Mouse (Mus musculus) thymus, postnatal 10 days (tissue): ENCODE measurements around the gene Pkd1.
A peak's percentile ranks its signal among the peaks of the same experiment; 100 is the strongest.

Experiments used
- DNase-seq, 2 experiments: peaks; one replicate each; pipeline ENCODE4 v3.0.0; 2021; ENCODE audit warnings: low spot score in 2 of 2

Gene Pkd1

DNA sequence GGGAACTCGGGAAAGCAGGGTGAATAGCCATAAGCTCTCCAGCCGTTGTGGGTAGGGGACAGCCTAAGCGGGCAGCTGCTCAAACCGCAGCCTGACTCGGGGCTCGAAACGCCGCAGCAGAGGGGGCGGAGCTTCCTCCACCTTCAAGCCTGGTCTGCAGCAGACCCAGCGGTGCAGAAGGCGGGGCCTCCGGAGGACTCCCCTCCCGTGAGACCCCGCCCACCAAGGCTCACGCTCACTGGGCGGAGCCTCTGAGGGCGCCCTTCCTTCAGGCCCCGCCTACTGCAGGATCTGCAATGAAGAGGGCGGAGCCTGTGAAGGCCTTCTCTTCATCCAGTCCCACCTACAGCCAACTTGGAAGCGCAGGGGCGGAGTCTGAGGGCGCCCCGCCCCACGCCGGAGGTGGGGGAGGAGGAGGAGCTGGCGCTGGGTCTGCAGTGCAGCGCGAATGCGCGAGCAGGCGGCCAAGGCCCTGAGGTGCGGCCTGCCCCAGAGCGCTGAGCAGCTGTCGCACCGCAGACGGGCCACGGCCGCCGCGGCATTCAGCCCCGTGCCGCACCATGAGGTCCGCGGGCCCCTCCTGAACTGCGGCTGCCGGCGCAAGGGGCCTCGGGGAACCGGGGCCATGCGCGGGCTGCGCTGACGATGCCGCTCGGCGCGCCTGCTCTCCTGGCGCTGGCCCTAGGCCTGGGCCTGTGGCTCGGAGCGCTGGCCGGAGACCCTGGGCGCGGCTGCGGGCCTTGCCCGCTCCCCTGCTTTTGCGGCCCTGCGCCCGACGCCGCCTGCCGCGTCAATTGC lies at the start of gene Pkd1:
TSS of gene Pkd1 (plus strand) at position 217 of the 798 bp plus-strand sequence.
- DNase-seq = peak; percentile 99

DNA sequence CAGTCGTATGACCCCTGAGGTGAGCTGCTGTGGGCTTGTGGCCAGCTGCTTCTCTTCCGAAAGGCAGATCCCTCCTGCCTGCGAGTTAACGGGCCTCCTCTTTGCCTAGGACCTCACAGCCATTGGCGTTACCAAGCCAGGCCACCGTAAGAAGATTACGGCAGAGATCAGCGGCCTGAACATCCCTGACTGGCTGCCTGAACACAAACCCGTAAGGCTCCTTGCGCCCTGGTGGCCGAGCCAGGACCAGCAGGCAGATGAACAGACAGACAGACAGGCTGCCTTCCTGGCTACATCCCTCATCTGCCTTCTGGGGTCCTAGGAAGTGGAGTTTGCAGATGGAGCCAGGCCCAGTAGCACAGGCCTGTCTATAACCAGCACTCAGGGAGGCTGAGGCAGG lies 47.4 kb upstream of the Pkd1 start:
- DNase-seq = no peak

DNA sequence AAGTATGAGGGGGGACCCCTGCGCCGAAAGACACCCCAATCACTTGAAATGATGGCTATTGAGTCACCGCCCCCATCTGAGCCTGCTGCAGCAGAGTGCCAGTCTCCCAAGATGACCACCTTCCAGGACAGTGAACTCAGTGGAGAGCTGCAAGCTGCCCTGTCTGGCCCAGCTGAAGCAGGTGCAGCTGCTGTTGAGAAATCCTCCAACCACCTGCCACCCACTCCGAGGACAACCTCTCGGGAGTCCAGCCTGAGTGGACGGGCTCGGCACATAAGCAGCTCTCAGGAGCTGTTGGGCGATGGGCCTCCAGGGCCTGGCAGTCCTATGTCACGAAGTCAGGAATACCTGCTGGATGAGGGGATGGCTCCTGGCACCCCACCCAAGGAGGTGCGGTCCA lies 45.5 kb upstream of the Pkd1 start:
- no peak for DNase-seq

DNA sequence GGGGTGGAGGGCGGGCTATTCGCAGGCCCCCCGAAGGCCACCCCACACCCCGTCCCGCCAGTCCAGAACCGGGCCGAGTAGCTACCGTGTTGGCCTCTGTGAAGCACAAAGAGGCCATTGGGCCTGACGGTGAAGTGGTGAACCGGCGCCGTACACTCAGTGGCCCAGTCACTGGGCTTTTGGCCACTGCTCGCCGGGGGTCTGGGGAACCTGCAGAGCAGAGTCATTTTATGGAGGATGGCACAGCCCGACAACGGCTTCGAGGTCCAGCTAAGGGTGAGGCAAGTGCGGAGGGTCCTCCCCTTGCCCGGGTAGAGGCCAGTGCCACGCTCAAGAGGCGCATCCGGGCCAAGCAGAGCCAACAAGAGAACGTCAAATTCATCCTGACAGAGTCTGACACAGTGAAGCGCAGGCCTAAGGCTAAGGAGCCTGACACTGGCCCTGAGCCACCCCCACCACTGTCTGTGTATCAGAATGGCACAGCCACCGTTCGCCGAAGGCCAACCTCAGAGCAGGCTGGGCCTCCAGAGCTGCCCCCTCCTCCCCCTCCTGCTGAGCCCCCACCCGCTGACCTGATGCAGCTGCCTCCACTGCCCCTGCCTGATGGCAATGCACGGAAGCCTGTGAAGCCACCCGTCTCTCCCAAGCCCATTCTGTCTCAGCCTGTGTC lies 44.2 kb upstream of the Pkd1 start:
- no peak for DNase-seq

DNA sequence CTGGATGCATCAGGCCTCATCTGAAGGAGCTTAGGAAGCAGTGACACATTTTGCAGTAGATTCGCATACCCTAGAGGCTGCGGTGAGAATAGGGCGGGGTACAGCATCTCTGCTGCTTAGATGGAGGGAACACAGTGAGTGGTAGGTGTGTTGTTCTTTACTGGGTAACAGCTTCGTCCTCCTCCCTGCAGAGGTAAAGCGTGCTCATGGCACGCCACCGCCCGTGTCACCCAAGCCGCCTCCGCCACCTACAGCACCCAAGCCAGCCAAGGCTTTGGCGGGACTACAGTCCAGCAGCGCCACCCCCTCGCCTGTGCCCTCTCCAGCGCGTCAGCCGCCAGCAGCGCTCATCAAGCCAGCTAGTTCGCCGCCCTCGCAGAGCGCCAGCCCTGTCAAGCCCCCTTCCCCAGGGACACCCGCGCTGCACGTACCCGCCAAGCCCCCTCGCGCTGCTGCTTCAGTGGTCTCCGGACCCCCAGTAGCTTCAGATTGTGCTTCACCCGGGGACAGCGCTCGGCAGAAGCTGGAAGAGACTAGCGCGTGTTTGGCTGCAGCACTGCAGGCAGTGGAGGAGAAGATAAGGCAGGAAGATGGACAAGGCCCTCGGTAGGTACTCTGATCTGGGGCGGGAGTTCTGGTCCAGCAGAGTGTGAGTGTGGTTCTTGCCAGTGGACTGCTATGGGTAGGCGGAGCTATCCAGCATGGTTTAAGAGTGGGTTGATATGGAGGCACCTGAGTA lies 43.1 kb upstream of the Pkd1 start:
- DNase-seq = no peak

DNA sequence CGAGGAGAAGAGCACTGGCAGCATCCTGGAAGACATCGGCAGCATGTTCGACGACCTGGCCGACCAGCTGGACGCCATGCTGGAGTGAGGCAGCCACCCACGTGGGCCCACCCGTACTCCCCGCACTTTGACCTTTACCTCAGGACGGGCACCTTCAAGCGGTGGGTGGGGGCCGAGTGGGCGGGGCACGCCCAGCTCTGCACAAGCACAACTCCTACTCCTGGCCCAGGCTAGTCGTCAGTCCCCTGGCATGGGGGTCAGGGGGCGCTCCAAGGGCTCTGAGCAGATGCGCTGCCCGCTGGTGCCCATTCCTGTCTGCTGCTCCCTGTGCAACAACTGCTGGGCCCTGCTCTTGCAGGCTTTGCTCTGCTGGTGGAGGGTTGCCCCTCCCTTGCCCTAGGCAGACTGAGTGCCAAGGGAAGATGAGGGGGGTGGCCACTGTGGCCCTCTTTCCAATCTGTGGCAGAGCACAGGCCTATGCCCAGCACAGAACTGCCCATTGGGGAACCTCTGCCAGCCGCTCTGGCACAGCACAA lies 42.4 kb upstream of the Pkd1 start:
- DNase-seq = no peak

DNA sequence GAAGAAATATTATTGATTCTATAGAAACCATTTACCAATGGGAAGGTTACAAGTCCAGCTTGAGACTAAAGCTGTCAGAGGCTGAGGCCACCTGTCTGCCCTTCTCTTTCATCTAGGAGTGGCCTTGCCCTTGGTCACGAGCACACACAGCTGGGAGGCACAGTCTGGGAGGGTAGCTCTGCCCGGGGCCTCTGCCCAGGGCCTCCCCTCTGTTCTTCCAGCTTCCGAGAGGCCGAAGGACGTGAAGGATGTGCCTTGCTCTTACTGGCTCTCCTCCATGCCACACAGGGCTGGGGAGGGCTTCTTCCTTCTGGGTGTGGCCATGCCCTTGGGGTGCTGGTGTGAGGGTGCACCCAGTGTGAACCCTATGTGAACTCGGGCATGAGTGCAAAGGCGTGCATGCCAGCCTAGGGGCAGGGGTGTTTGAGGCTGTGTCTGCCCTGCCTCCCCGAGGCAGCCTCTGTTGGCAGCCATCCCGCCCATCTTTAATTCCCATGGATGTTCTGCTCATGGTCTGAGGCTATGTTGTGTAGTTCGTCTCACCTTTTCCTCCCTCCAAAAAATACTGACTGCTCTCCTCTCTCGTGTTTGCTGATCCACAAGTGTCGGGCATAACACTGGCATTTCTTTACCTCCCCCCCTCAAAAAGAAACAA lies 41.7 kb upstream of the Pkd1 start:
- DNase-seq = no peak

DNA sequence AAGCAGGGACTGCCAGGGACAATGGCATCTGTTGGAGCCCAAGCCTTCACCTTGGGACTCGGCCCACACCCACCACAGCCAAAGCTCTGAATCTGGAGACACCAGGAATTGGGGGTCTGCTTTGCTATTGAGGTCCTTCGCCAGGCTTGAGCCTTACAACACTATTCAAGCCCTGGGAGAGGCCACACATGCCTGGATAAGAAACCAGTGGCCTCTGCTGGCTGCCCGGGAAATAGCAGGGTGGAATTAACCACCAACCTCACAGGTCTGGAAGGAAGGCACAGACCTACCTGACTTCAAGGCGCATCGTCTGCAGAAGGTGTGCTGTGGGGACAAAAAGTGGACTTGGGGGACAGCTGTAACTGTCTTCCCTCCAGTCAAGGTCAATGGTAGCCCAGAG lies 36.0 kb upstream of the Pkd1 start:
- peak in 1 of 2 experiments; percentile 18 for DNase-seq

DNA sequence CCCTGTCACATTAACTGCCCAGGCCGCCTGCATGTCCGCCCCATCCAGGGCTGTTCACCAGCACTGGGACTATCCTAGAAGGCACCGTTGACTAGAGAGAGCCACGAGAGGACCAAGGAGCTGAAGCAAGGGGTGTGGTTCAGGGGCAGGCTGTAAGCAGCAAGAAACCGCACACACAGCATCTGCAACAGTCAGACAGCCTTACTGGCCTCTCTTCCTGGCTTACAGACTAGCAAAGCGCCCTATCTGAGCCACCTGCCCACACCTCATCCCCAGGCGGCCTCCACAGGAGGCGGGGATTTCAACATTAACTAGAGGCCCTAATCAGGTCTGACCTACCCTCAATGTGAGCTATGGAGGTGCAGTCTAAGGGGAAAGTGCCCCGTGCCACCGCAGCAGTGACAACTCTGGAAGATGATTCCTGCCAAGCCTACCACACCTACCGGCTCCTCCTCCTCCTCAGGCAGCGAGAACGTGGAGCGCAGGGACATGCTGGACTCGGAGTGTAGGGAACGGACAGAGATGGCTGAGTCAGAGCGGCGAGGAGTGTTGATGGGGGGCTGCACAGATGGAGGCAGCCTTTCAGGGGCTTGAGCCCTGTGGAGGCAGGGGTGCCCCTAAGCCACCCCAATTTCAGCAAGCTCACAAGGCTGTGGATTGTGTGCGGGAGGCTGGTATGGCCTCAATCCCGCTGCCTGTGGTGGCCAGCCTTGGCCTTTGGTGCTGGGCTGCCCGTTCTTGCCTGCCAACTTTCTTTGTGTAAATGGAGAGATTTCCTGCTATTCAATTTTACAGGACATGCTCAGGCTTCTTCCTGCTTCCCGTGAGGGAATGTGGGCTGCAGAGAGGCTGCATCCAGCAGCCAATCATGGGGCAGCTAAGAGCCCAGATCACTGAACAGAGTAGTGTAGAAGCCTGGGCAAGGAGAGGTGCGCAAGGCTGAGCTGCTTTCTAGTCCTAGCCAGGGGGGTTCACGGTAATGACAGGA lies 35.1 kb upstream of the Pkd1 start:
- DNase-seq = no peak

DNA sequence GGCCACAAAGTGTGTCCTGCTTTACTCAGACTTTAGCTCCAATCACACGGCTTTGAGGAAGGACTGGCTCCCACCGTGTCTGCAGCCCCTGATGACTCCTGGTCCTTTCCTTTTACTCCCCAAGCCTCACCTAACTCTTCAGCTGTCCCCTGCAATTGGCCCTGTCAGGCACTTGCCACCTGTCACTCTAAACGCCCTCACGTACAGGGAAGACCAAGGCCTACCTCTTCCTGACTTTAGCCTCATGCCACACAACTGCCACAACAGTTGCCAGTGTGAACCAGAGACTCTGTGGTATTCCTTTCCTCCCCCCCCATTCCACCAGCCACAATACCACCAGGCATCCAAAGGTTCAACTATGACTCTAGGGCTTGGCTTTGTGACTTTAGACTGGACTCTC lies 29.2 kb upstream of the Pkd1 start:
- no peak for DNase-seq

DNA sequence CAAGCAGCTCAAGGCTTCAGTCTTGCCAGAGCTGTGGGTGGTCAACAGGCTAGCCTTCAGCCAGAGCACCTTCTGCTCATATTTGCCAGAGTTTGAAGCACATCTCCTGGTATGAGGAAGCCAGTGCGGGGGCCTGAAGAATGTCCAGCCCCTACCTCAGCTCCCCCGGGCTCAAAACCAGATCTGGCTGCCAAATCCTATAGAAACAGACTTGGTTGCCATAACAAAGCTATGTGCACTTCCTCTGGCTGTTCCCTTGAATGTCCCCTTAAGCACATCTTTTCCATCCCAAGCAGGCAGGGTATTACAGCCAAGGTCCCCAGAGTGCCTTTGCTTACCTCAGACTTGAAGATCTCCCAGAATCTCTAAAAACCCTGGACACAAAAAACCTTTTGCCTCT lies 24.9 kb upstream of the Pkd1 start:
- DNase-seq = no peak

DNA sequence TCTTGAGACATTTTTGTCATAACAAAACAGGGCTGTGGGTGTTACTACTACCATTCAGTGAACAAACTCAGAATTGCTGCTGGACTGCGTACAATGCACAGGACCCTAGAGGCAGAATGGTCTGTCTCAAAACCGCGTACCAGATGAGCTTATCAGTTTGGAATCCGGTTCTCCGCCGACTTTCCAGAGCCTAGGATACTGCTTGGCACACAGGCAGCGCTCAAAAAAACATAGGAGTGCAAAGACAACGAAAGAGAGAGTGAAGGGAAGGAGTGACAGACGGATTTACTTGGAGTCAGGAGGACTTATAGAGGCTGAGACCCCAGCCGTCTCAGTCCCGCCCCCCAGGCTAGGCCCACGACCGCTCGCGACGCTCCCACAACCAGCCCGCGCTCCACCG lies 22.3 kb upstream of the Pkd1 start:
- no peak for DNase-seq

DNA sequence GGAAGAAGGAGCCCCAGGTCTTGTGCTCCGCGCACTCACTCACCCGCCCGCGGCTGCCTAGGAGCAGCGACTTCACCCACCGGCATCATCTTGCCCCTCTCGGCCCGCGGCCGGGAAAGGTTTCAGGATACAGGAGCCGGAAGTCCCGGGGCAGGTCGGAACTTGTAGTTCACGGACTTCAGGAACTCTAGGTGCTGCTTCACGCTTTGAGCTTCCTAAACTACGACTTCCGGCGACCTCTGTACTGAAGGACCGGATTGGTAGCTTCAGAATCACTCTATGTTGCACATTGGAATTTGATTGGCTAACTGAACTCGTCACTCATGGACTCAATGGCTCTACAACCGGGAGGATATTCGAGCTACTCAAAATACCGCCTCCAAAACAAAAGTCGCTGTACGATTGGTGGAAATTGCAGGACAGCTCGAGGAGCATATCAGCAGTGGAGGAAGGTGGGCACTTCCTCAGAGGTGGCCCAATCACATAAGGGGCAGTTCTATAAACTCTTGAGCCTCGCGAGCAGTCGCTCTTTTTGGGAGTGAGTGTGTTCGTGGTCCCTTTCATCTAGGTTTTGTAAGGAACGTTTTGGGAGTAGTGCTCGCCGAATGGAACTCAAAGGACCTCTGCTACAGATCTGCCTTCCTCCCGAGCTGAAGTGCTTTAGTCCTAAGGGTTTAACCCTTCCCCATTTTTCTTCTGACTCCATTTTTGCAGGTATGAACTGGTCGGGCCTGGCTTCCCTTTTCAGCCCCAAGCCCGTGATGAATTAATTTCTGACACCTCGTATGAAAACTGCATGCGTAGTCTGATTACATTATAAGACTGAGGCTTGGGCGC lies 21.7 kb upstream of the Pkd1 start, which contains the start of gene Traf7:
TSS of gene Traf7 (minus strand) at position 216 of the 837 bp plus-strand sequence.
- peak; percentile 89 to 93 for DNase-seq

DNA sequence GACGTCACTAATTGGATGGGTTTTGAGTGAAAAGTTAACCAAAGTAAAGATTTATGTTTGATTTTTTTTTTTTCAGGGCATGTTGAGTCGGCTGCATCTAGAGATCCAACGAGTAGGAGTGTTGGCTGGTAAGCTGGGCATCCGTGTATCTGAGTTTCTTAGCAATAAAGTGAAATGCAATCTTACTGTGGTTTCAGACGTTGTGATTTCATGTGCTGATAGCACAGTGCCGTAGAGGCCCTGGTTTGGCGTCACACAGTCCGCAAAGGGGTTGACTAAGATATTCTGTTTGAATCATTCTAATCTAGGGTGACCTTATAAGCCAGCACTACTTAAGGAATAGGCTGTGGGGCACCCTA lies 21.1 kb upstream of the Pkd1 start:
- DNase-seq = no peak

DNA sequence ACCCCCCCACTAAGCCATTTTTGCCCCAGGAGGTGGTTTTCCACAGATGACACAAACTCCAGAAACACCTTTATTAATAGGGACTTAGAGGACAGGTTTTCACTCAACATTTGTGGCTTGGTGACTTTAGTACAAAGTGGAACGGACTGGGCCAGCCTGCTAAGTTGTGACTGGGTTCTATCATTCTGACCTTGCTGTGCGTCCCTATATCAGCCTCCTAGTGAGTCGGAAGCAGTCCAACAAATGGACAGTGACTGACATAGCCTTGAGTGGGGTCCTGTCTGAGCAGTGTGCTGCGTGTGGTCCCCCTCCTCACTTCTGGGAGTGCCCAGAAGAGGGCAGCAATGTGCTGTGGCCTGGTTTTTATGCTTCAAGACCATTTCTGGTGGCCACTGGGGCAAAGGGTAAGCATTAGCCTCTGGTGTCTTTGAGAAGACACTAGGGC lies 20.6 kb upstream of the Pkd1 start:
- DNase-seq = peak; percentile 33 to 64

DNA sequence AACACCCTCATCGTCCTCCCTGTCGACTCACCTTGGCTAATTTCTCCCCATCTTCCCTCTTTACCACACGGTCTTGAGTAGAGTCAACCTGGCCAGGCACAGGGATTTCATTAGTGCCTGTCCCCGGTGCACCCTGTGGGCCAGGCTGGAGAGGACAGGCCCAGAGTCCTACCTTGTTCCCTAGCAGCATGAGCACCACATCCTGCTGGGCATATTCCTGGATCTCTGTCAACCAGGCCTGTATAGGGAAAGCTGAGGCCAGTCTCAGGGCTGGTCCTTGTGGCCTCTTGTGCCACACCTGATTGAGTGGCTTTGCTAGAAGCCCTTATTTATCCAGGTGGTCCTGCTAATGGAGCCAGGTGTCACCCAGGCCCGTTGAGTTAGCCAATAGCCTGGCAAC lies 19.8 kb upstream of the Pkd1 start:
- no peak for DNase-seq

DNA sequence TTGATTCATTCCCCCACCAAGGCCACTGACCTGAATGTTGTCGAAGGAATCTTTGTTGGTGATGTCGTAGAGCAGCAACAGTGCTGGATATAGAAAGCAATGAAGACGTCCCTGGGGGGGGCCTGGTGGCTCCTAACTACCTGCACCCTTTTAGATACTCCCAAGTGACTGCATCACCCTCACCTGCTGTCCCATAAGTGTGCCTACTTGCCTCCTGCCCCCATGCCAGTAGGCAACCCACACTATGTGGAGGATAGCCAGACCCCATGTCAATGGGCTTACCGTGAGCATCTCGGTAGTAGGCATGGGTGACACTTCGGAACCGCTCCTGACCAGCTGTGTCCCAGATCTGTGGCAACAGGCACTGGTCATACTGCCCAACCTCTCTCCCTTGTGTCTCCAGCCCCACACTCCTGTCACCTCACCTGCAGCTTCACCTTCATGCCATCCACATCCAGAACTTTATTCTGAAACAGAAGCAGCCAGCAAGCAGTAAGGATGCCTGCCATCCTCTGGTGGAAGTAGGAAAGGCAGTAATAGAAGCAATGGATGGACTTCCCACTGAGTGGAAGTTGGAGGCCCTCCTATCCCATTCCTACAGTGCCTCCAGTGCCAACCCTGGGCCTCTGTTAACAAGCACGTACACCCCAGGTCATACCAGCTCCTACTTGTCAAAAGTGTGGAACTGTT lies 19.1 kb upstream of the Pkd1 start:
- DNase-seq = no peak

DNA sequence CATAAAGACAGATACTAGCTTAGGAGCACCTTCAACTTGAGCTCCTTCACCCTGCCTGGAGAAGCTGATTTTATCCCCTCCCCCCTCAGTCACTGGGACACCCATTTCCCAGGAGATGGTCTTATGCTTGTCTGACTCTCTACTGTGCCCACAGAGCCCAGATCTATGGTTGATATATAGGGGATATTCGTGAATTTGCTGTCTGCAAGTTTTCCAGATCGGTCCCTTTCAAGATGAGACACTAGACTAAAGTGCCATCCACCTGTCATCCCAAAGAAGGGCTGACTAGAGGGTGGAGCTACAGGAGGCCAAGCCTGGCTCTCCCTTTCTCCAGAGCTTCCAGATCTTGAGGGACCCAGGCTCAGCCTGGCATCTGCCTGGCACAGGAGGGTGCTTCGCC lies 18.6 kb upstream of the Pkd1 start:
- no peak for DNase-seq

DNA sequence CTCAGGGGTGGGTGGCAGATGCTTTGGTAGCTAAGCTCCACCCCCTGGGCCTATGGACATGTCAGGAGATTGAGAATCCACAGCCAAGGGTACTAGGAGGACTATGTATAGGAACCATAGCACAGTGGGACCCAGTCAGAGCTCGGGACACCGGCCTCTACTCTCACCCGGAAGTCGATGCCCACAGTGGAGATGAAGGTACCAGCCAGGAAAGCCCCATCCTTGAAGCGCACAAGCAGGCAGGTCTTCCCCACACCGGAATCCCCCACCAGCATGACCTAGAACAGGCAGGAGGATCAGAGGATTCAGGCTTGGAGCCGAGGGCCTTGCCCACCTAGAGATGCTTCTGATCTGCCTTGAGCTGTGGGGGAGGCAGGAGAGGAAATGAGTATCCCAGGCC lies 17.6 kb upstream of the Pkd1 start:
- no peak for DNase-seq
